Mouse (Mus musculus): ENCODE results near the gene Rilp. TPM values are rescaled to one million over a fixed set of nuclear protein-coding genes. Genes with fewer than 3 reads are reported as not detected.

Rilp gene
- polyA plus RNA-seq, 1 experiment from 2014 or later, result 0.25 TPM

DNA sequence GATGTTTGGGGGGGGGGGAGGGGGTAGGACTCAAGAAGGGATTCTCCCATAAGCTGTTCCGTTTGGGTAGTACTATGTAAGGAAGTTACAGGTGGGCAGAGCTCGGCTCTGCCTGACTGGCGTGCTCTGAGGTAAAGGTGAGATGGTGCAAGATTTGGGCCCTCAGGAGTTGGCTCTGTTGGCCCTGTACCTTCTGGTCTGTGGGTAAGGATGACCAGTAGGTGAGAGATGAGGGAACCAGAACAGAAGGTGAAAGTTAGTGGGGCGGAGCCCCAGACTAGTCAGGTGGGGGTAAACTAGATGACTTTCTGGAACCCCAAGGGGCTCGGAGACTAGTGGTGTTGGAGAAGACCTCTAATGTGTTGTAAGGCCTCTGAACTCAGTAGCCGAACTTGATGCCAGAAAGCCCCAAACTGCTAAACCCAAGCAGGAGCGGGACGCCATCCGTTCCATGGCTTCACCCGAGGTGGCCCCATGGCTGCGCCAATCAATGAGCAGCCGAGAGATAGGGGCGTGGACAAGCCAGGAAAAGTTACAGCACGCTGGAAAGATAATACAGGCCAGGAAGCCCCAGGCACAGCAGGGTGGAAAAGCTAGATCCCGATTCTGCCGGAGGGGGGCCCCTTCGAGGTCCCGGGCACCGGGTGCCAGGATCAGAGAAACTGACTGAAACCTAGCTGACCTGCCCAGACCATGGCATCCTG lies 42.2 kb upstream of the Rilp start:
- 0 out of 2 replicates have a peak, but pooled peaks cover 7% of the 10 kb centered on the region for H3K27me3 ChIP-seq (ENCODE audit: low read depth, poor library complexity, severe bottlenecking)
- H3K36me3 ChIP-seq, result peaks cover 12% of the 10 kb centered on the region; the same call in 1 of the 2 replicates
- peak overlapping the region; percentile 55 for H3K4me3 ChIP-seq
- 17% methylated on average over 19 of the region's 19 CpGs for WGBS
- H3K4me1 ChIP-seq, result peaks cover 24% of the 10 kb centered on the region
- peak; percentile 60 for DNase-seq (ENCODE audit: low spot score)
- H3K27ac ChIP-seq, result peak overlapping the region; percentile 82
- H3K9me3 ChIP-seq (replicated peaks), result no peaks in the 10 kb centered on the region

GRCm38 (mm10) chr11:75468410-75468809 lies 41.5 kb upstream of the Rilp start:
- Histone ChIP-seq H3K4me3 (peak overlapping the region; percentile 55), H3K27ac (peak overlapping the region; percentile 82), H3K4me1 (peaks cover 16% of the 10 kb centered on the region), H3K27me3 (ENCODE audit: low read depth, poor library complexity, severe bottlenecking) (0 out of 2 replicates have a peak, but pooled peaks cover 7% of the 10 kb centered on the region), H3K36me3 (peaks cover 12% of the 10 kb centered on the region; the same call in 1 of the 2 replicates), H3K9me3 (replicated peaks) (no peaks in the 10 kb centered on the region)
- no peak for DNase-seq (ENCODE audit: low spot score)
- 74% methylated on average over 7 of the region's 7 CpGs for WGBS

GRCm38 (mm10) chr11:75469261-75469660 lies 40.6 kb upstream of the Rilp start:
- DNase-seq (ENCODE audit: low spot score), result no peak
- H3K9me3 ChIP-seq (replicated peaks), result no peaks in the 10 kb centered on the region
- no peak overlapping the region for H3K4me3 ChIP-seq
- H3K36me3 ChIP-seq, result peaks cover 12% of the 10 kb centered on the region; the same call in 1 of the 2 replicates
- WGBS, result 91% methylated on average over 4 of the region's 4 CpGs
- 0 out of 2 replicates have a peak, but pooled peaks cover 7% of the 10 kb centered on the region for H3K27me3 ChIP-seq (ENCODE audit: low read depth, poor library complexity, severe bottlenecking)
- peaks cover 11% of the 10 kb centered on the region for H3K4me1 ChIP-seq
- H3K27ac ChIP-seq, result no peak overlapping the region

- peaks cover 11% of the 10 kb centered on the region for H3K4me1 ChIP-seq
- 88% methylated on average over 3 of the region's 3 CpGs for WGBS
- no peak overlapping the region for H3K4me3 ChIP-seq
- no peak for DNase-seq (ENCODE audit: low spot score)
- 0 out of 2 replicates have a peak, but pooled peaks cover 7% of the 10 kb centered on the region for H3K27me3 ChIP-seq (ENCODE audit: low read depth, poor library complexity, severe bottlenecking)
- H3K27ac ChIP-seq, result no peak overlapping the region
- H3K9me3 ChIP-seq (replicated peaks), result no peaks in the 10 kb centered on the region
- H3K36me3 ChIP-seq, result peaks cover 3% of the 10 kb centered on the region; the same call in 1 of the 2 replicates
Measured at GRCm38 (mm10) chr11:75470675-75471074, 39.2 kb upstream of the Rilp start.

DNA sequence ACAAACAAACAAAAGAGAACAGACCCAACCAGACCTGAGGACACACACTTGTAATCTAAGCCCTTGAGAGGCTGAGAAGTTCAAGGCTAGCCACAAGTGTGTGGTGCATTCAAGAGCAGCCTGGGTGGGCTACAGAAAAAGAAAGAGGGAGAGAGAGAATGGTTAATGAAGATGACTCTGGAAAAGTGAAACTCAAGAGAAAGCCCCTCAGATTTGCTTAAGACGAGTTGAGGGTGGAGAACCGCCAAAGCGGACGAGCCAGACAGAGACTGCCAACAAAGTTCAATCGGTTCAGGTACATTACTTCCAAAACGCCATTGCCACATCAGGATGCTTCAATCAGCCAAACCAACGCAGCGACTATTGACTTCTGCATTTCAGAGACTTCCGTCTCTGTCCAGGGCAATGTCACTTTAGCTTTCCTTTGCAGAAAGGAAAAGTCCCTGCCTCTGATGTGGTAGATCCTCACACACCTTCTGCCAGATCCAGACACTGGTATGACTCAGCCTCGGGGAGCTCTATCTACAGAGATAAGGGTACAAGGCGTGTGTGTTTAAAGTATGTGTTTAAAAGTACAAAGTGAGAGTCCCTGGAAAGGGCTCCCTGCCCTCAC lies 37.3 kb upstream of the Rilp start:
- H3K27ac ChIP-seq, result no peak overlapping the region
- no peak for DNase-seq (ENCODE audit: low spot score)
- peaks cover 10% of the 10 kb centered on the region for H3K4me1 ChIP-seq
- no peaks in the 10 kb centered on the region for H3K36me3 ChIP-seq
- 0 out of 2 replicates have a peak, but pooled peaks cover 7% of the 10 kb centered on the region for H3K27me3 ChIP-seq (ENCODE audit: low read depth, poor library complexity, severe bottlenecking)
- H3K4me3 ChIP-seq, result no peak overlapping the region
- H3K9me3 ChIP-seq (replicated peaks), result no peaks in the 10 kb centered on the region
- WGBS, result 90% methylated on average over 11 of the region's 11 CpGs

- Histone ChIP-seq H3K4me1 (peaks cover 2% of the 10 kb centered on the region; the same call in 1 of the 2 replicates), H3K4me3 (no peak overlapping the region), H3K27me3 (ENCODE audit: low read depth, poor library complexity, severe bottlenecking) (0 out of 2 replicates have a peak, but pooled peaks cover 6% of the 10 kb centered on the region), H3K27ac (no peak overlapping the region), H3K36me3 (no peaks in the 10 kb centered on the region), H3K9me3 (replicated peaks) (no peaks in the 10 kb centered on the region)
- WGBS, result 64% methylated on average over 7 of the region's 7 CpGs
- DNase-seq (ENCODE audit: low spot score), result no peak
Measured at GRCm38 (mm10) chr11:75473376-75473775, 36.5 kb upstream of the Rilp start.

DNA sequence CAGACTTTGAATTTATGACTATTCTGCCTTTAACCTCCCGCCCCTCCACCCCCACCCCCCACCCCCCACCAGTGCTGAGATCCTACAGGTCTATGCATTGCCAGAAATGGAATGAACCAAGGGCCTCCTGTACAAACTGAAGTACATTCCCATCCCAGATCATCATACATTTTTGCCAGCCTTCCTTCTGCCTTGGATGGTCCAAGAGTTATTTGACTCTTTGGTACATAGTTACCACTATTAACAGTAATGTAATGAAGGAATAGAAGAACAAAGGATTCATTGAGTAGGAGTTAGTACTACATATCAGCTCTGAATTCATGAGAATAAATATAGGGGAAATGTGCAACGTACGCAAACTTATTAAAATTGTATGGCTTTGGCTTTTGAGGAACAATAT lies 23.7 kb upstream of the Rilp start:
- peaks cover 35% of the 10 kb centered on the region for H3K36me3 ChIP-seq
- no peaks in the 10 kb centered on the region for H3K9me3 ChIP-seq (replicated peaks)
- H3K27me3 ChIP-seq (ENCODE audit: low read depth, poor library complexity, severe bottlenecking), result no peaks in the 10 kb centered on the region
- H3K4me1 ChIP-seq, result peaks cover 14% of the 10 kb centered on the region
- 17% methylated on average over 3 of the region's 3 CpGs for WGBS
- DNase-seq (ENCODE audit: low spot score), result no peak
- H3K27ac ChIP-seq, result peak overlapping the region; percentile 98; the same call in 1 of the 2 replicates
- H3K4me3 ChIP-seq, result peak overlapping the region; percentile 90

GRCm38 (mm10) chr11:75486601-75487285 lies 23.2 kb upstream of the Rilp start, which contains the start of gene Prpf8:
Prpf8 (plus strand) TSS chr11:75486816.
- under 1% methylated on average over 52 of the region's 52 CpGs for WGBS
- H3K4me1 ChIP-seq, result peaks cover 14% of the 10 kb centered on the region
- no peaks in the 10 kb centered on the region for H3K9me3 ChIP-seq (replicated peaks)
- peak within 1 kb of the TSS; percentile 90 for H3K4me3 ChIP-seq
- DNase-seq (ENCODE audit: low spot score), result peak; percentile 92
- H3K36me3 ChIP-seq, result peaks cover 40% of the 10 kb centered on the region
- H3K27me3 ChIP-seq (ENCODE audit: low read depth, poor library complexity, severe bottlenecking), result no peaks in the 10 kb centered on the region
- peak within 1 kb of the TSS; percentile 98 for H3K27ac ChIP-seq

- Histone ChIP-seq H3K4me3 (peak overlapping the region; percentile 90), H3K27me3 (ENCODE audit: low read depth, poor library complexity, severe bottlenecking) (no peaks in the 10 kb centered on the region), H3K27ac (peak overlapping the region; percentile 98), H3K9me3 (replicated peaks) (no peaks in the 10 kb centered on the region), H3K36me3 (peaks cover 48% of the 10 kb centered on the region), H3K4me1 (peaks cover 14% of the 10 kb centered on the region)
- WGBS, result 44% methylated on average over 6 of the region's 6 CpGs
- DNase-seq (ENCODE audit: low spot score), result no peak
Measured at GRCm38 (mm10) chr11:75487496-75487895, 22.4 kb upstream of the Rilp start.

DNA sequence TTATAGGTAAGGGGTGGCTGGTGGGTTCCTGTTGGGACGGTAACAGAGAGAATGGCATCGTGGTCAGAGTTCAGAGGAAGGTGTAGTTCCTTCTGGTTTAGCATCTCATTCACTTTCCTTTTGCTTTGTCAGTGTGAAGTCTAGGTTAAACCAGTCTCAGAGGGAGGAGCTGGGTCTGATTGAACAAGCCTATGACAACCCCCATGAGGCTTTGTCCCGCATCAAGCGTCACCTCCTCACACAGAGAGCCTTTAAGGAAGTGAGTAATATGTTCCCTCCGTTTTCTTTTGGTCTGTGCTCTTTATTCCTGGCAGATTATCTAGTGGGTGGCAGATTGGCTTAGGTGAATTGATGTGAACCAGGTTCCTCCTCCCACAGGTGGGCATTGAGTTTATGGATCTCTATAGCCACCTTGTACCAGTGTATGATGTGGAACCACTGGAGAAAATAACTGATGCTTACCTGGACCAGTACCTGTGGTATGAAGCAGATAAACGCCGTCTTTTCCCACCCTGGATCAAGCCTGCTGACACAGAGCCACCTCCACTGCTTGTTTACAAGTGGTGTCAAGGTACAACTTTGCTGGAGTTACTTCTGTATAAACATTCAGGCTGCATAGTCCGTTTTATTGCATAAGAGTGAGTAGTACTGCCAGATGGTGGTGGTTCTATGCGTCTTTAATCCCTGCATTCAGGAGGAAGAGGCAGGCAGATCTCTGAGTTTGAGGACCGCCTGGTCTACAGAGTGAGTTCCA lies 15.4 kb upstream of the Rilp start:
- DNase-seq (ENCODE audit: low spot score), result no peak
- WGBS, result 93% methylated on average over 10 of the region's 10 CpGs
- H3K36me3 ChIP-seq, result peaks cover 100% of the 10 kb centered on the region

GRCm38 (mm10) chr11:75498126-75498525 lies 11.8 kb upstream of the Rilp start:
- no peak for DNase-seq (ENCODE audit: low spot score)
- H3K9me3 ChIP-seq (replicated peaks), result no peaks in the 10 kb centered on the region
- no peaks in the 10 kb centered on the region for H3K4me1 ChIP-seq
- H3K36me3 ChIP-seq, result peaks cover 100% of the 10 kb centered on the region
- no peak overlapping the region for H3K4me3 ChIP-seq
- no peak overlapping the region for H3K27ac ChIP-seq
- WGBS, result 84% methylated on average over 1 of the region's 1 CpGs
- H3K27me3 ChIP-seq (ENCODE audit: low read depth, poor library complexity, severe bottlenecking), result no peaks in the 10 kb centered on the region

More for the DNA sequence above, 15.4 kb upstream of the Rilp start:
- Histone ChIP-seq H3K4me3 (no peak overlapping the region), H3K27me3 (ENCODE audit: low read depth, poor library complexity, severe bottlenecking) (no peaks in the 10 kb centered on the region), H3K27ac (no peak overlapping the region), H3K4me1 (no peaks in the 10 kb centered on the region), H3K9me3 (replicated peaks) (no peaks in the 10 kb centered on the region)

DNA sequence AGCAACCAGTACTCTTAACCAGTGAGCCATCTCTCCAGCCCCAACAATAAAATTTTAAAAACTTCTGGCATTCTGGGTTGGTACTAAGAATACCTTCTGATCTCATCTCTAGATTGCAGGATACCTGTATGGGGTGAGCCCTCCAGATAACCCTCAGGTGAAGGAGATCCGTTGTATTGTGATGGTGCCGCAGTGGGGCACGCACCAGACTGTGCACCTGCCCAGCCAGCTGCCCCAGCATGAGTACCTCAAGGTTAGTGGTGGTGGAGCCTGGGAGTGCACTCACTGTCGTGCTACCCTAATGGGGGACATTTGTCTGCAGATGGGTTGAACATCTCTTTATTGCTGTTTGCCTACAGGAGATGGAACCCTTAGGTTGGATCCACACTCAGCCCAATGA lies 1.7 kb upstream of the Rilp start:
- H3K9me3 ChIP-seq (replicated peaks), result no peaks in the 10 kb centered on the region
- H3K4me1 ChIP-seq, result peaks cover 34% of the 10 kb centered on the region
- peaks cover 71% of the 10 kb centered on the region for H3K36me3 ChIP-seq
- no peak overlapping the region for H3K27ac ChIP-seq
- no peaks in the 10 kb centered on the region for H3K27me3 ChIP-seq (ENCODE audit: low read depth, poor library complexity, severe bottlenecking)
- DNase-seq (ENCODE audit: low spot score), result no peak
- H3K4me3 ChIP-seq, result no peak overlapping the region
- WGBS, result 96% methylated on average over 4 of the region's 4 CpGs
